Mouse (Mus musculus): ENCODE results near the gene Hectd4. TPM values are rescaled to one million over a fixed set of nuclear protein-coding genes. Genes with fewer than 3 reads are reported as not detected.
"Not testable (repeated sequence)": the region's sequence is repeated elsewhere in the genome, so short reads cannot be mapped to it uniquely, and the experiment has no call there.

Gene Hectd4
- polyA plus RNA-seq, 1 experiment from 2014 or later, result 2.0 TPM

DNA sequence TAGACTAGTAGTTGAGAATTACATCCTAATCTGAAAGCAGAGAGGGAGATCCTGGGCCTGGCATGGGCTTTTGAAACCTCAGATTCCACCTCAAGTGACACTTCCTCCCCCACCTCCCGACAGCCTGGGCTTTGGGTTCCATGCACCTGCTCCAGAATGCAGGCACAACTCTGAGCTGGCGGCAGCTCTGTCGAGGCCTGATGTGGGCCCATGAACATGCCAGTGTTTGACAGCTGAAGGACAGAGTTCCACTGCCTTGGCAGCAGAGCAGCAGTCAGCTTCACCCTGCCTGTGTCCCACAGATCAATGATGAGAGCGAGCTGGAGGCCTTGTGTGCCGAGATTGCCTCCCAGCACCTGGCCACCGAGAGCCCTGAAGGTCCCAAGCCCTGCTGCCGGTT, 143.4 kb downstream of the Hectd4 start:
- no peak overlapping the region for H3K4me3 ChIP-seq (replicated peaks; ENCODE audit: low read depth, low read length)
- H3K9me3 ChIP-seq (replicated peaks; ENCODE audit: low read length), result no peaks in the 10 kb centered on the region
- no peak overlapping the region for H3K27ac ChIP-seq
- H3K4me1 ChIP-seq (replicated peaks; ENCODE audit: insufficient read depth, low read length), result no peaks in the 10 kb centered on the region
- H3K27me3 ChIP-seq (ENCODE audit: insufficient read depth, low read length), result no peaks in the 10 kb centered on the region
- no peak overlapping the region for H3K9ac ChIP-seq (ENCODE audit: low read depth, low read length)
- H3K36me3 ChIP-seq (ENCODE audit: insufficient read depth, low read length), result peaks cover 69% of the 10 kb centered on the region
- WGBS, result 86% methylated on average over 7 of the region's 7 CpGs
- ATAC-seq (replicated peaks; ENCODE audit: low FRiP score, low read depth) (no peak), DNase-seq (ENCODE audit: low spot score) (no peak)
- no peak overlapping the region for H3K4me2 ChIP-seq (ENCODE audit: low read length)
- no peak for TF ChIP-seq CTCF (IDR thresholded peaks at IDR 0.05; ENCODE audit: low read depth)

DNA sequence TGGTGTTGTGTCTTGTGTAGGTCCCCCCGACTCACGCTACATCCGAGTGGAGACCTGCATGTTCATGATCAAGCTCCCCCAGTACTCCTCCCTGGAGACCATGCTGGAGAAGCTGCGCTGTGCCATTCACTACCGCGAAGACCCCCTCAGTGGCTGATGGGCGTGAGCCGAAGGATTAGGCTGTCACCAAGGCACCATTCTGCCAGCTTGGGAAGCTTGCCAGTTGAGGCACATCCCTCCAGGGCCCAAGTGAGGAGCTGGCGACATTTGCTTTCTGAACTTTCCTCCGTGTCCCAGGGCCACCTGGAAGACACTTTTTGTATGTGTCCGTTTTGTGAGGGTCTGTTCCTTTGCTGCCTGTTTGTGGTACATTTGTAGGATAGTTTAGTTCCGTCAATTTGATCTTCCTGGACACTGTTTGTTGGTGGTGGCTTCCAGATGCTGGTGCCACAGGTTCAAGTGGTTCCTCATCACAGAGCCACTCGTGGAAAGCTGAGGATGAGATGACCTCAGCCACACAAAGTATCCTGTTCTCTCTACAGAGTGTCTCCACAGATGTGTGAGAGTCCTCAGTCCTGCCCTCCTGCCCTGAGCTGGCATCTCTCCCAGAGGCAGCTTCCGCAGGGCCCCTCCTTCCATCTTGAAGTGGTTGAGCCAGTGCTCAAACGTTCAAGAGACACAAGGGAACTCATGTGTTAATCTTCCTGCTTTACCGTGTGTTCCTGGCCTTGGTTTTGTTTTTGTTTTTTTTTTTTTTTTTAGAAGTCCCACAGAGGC, 146.6 kb downstream of the Hectd4 start:
- H3K4me3 ChIP-seq (replicated peaks; ENCODE audit: low read depth, low read length), result no peak overlapping the region
- TF ChIP-seq CTCF (IDR thresholded peaks at IDR 0.05; ENCODE audit: low read depth), result no peak
- WGBS, result 80% methylated on average over 16 of the region's 16 CpGs
- no peaks in the 10 kb centered on the region for H3K9me3 ChIP-seq (replicated peaks; ENCODE audit: low read length)
- no peaks in the 10 kb centered on the region for H3K4me1 ChIP-seq (replicated peaks; ENCODE audit: insufficient read depth, low read length)
- H3K27ac ChIP-seq, result no peak overlapping the region
- H3K4me2 ChIP-seq (ENCODE audit: low read length), result no peak overlapping the region
- H3K27me3 ChIP-seq (ENCODE audit: insufficient read depth, low read length), result no peaks in the 10 kb centered on the region
- ATAC-seq (replicated peaks; ENCODE audit: low FRiP score, low read depth) (no peak), DNase-seq (ENCODE audit: low spot score) (no peak)
- no peak overlapping the region for H3K9ac ChIP-seq (ENCODE audit: low read depth, low read length)
- H3K36me3 ChIP-seq (ENCODE audit: insufficient read depth, low read length), result peaks cover 48% of the 10 kb centered on the region

DNA sequence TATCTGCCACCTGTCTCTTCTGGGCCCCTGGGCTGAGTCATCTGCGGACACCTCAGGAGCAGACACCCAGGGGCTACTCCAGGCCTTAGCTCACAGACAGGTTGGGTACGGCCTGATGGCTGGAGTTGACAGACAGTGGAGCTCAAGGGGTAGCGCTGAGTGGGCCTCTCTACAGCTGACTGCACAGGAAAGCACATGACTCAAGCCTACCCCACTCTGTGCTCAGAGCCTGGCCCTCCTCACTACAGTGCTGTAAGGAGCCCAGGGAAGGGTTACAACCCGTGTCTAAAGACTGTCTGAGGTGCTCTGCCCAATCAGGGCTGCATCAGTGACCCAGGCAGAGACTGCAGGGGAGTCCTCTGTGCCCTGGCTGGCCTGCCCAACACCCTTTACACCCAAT, 147.2 kb downstream of the Hectd4 start:
- H3K36me3 ChIP-seq (ENCODE audit: insufficient read depth, low read length), result peaks cover 43% of the 10 kb centered on the region
- ATAC-seq (replicated peaks; ENCODE audit: low FRiP score, low read depth), result no peak
- 76% methylated on average over 4 of the region's 4 CpGs for WGBS

DNA sequence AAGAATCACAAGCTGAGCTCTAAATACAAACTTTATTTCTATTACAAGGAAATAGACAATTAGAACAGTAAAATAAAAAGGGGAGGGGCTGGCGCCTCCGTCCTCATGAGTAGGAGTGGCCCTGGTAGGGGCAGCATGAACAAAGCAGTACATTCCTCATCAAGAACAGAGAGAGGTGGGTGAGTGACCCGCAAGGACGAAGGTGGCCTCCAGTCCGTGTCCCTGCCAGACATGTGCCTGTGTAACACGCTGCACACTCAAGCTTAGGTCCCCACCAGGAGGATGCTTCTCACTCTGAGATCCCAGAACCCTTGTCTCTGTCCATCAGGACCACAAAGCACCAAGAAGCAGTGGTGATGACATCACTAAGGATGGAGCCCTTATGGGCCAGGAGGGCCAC, 151.7 kb downstream of the Hectd4 start:
- H3K4me3 ChIP-seq (replicated peaks; ENCODE audit: low read depth, low read length), result no peak overlapping the region
- no peak overlapping the region for H3K27ac ChIP-seq
- H3K27me3 ChIP-seq (ENCODE audit: insufficient read depth, low read length), result no peaks in the 10 kb centered on the region
- no peak overlapping the region for H3K9ac ChIP-seq (ENCODE audit: low read depth, low read length)
- no peak for DNase-seq (ENCODE audit: low spot score)
- TF ChIP-seq CTCF (IDR thresholded peaks at IDR 0.05; ENCODE audit: low read depth), result no peak
- no peak; the same call in 1 of the 2 replicates for ATAC-seq (replicated peaks; ENCODE audit: low FRiP score, low read depth)
- WGBS, result 77% methylated on average over 6 of the region's 6 CpGs
- no peaks in the 10 kb centered on the region for H3K4me1 ChIP-seq (replicated peaks; ENCODE audit: insufficient read depth, low read length)
- H3K4me2 ChIP-seq (ENCODE audit: low read length), result no peak overlapping the region
- H3K36me3 ChIP-seq (ENCODE audit: insufficient read depth, low read length), result peaks cover 39% of the 10 kb centered on the region
- no peaks in the 10 kb centered on the region for H3K9me3 ChIP-seq (replicated peaks; ENCODE audit: low read length)

More for the DNA sequence above, 147.2 kb downstream of the Hectd4 start:
- Histone ChIP-seq H3K27ac (no peak overlapping the region), H3K4me3 (replicated peaks; ENCODE audit: low read depth, low read length) (no peak overlapping the region), H3K4me2 (ENCODE audit: low read length) (no peak overlapping the region), H3K27me3 (ENCODE audit: insufficient read depth, low read length) (no peaks in the 10 kb centered on the region), H3K4me1 (replicated peaks; ENCODE audit: insufficient read depth, low read length) (no peaks in the 10 kb centered on the region), H3K9me3 (replicated peaks; ENCODE audit: low read length) (no peaks in the 10 kb centered on the region), H3K9ac (ENCODE audit: low read depth, low read length) (no peak overlapping the region)
- TF ChIP-seq CTCF (IDR thresholded peaks at IDR 0.05; ENCODE audit: low read depth), result no peak
- DNase-seq (ENCODE audit: low spot score), result no peak

DNA sequence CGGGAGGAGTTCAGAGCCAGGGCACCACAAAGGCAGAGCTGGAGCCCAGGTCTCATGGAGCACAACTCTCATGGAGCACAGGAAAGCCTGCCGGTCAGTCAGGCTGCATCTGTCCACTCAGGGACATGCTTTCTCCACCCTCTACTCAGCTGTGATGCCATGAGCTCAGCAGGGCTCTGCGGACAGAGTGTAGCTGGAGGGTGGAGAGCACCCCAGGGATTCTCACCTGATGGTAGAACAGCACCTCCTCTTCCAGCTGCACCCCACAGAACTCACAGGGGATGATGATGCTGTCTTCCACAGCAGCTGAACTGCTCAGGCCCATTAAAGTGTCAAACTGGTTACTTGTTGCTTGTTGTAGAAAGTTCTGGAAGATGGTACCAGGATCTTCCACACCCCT, 154.8 kb downstream of the Hectd4 start:
- no peaks in the 10 kb centered on the region for H3K27me3 ChIP-seq (ENCODE audit: insufficient read depth, low read length)
- no peaks in the 10 kb centered on the region for H3K4me1 ChIP-seq (replicated peaks; ENCODE audit: insufficient read depth, low read length)
- H3K9me3 ChIP-seq (replicated peaks; ENCODE audit: low read length), result no peaks in the 10 kb centered on the region
- no peak for DNase-seq (ENCODE audit: low spot score)
- WGBS, result 87% methylated on average over 3 of the region's 3 CpGs
- no peak overlapping the region for H3K4me3 ChIP-seq (replicated peaks; ENCODE audit: low read depth, low read length)
- no peak overlapping the region for H3K27ac ChIP-seq
- no peak overlapping the region for H3K9ac ChIP-seq (ENCODE audit: low read depth, low read length)
- H3K4me2 ChIP-seq (ENCODE audit: low read length), result no peak overlapping the region
- ATAC-seq (replicated peaks; ENCODE audit: low FRiP score, low read depth), result no peak
- no peak for TF ChIP-seq CTCF (IDR thresholded peaks at IDR 0.05; ENCODE audit: low read depth)
- H3K36me3 ChIP-seq (ENCODE audit: insufficient read depth, low read length), result peaks cover 47% of the 10 kb centered on the region

DNA sequence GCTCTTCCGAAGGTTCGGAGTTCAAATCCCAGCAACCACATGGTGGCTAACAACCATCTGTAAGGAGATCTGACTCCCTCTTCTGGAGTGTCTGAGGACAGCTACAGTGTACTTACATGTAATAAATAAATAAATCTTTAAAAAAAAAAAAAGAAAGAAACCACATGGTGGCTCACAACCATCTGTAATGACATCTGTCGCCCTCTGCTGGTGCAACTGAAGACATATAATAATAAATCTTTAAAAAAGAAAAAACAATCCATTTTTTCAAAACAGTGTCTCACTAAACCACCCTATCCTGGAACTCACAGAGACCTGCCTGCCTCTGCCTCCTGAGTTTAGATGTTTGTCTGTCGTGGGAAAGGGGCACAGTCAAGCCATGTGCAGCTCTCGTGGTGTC, 157.0 kb downstream of the Hectd4 start:
- peaks cover 49% of the 10 kb centered on the region for H3K36me3 ChIP-seq (ENCODE audit: insufficient read depth, low read length)
- not testable (repeated sequence) for H3K4me2 ChIP-seq (ENCODE audit: low read length); ATAC-seq (replicated peaks; ENCODE audit: low FRiP score, low read depth); H3K9ac ChIP-seq (ENCODE audit: low read depth, low read length); H3K27ac ChIP-seq; H3K4me1 ChIP-seq (replicated peaks; ENCODE audit: insufficient read depth, low read length); H3K4me3 ChIP-seq (replicated peaks; ENCODE audit: low read depth, low read length); H3K9me3 ChIP-seq (replicated peaks; ENCODE audit: low read length); H3K27me3 ChIP-seq (ENCODE audit: insufficient read depth, low read length)
- WGBS, result 71% methylated on average over 5 of the region's 5 CpGs
- peak; percentile 63 for TF ChIP-seq CTCF (IDR thresholded peaks at IDR 0.05; ENCODE audit: low read depth)
- peak; percentile 70 for DNase-seq (ENCODE audit: low spot score)
